Mouse (Mus musculus): Measurements from ENCODE around the gene Paqr4. TPM values are rescaled to one million over a fixed set of nuclear protein-coding genes. Genes with fewer than 3 reads are reported as not detected.

Gene Paqr4
- polyA plus RNA-seq, 1 experiment from 2014 or later: 26.3 TPM

DNA sequence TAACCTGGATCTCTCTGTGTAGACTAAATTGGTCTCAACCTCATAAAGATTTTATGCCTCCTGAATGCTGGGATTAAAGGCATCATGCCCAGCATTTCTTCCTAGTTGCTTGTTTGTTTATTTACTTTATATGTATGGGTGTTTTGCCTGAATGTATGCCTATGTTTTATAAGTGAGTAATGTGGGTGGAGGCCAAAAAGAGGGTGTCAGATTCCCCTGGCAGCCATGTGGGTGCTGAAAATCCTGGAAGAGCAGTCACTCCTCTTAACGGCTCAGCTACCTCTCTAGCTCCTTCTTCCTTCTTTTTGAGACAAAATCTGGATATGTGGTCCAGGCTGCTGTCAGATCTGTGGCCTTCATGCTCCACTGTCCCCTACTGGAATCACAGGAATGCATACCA, 10.2 kb downstream of the Paqr4 start:
- 30% methylated on average over 1 of the region's 1 CpGs for WGBS
- Histone ChIP-seq H3K4me1 (replicated peaks; ENCODE audit: control insufficient read depth, insufficient read depth) (no peaks in the 10 kb centered on the region), H3K27ac (replicated peaks) (no peak overlapping the region), H3K9ac (ENCODE audit: low read length) (no peak overlapping the region), H3K4me2 (replicated peaks; ENCODE audit: low read depth) (no peak overlapping the region), H3K4me3 (ENCODE audit: low read depth, low read length) (no peak overlapping the region), H3K36me3 (ENCODE audit: control insufficient read depth, insufficient read depth, low read length) (0 out of 2 replicates have a peak, but pooled peaks cover 3% of the 10 kb centered on the region), H3K27me3 (ENCODE audit: control insufficient read depth, insufficient read depth, low read length) (no peaks in the 10 kb centered on the region), H3K9me3 (ENCODE audit: control insufficient read depth, low read length) (no peaks in the 10 kb centered on the region)
- ATAC-seq (ENCODE audit: low FRiP score, low TSS enrichment): no peak
- DNase-seq (ENCODE audit: low spot score): no peak
- TF ChIP-seq EP300 (optimal IDR thresholded peaks at IDR 0.05) (no peak), CTCF (IDR thresholded peaks at IDR 0.05; ENCODE audit: low read depth) (no peak)

DNA sequence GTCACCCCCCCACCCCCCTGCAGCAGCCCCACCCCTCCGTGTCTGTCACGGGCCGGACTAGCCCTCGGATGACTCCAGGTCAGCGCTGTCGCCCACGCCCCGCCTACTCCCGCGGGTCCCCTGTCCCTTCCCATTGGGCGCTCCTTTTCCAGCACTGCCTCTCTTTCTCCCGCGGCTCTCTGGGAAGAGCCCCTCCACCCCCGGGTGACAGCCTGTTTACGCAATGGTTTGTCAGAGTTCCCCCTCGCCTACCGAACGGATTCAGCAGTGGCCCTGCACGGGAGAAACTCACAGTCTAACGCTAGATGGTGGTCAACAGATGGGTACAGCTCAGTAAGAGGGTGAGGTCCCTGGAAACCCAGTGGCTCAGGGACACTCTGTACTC, 13.9 kb downstream of the Paqr4 start:
- TF ChIP-seq EP300 (optimal IDR thresholded peaks at IDR 0.05) (no peak), CTCF (IDR thresholded peaks at IDR 0.05; ENCODE audit: low read depth) (peak; percentile 59)
- Histone ChIP-seq H3K27me3 (ENCODE audit: control insufficient read depth, insufficient read depth, low read length) (no peaks in the 10 kb centered on the region), H3K9me3 (ENCODE audit: control insufficient read depth, low read length) (no peaks in the 10 kb centered on the region), H3K4me2 (replicated peaks; ENCODE audit: low read depth) (peak overlapping the region; percentile 78), H3K9ac (ENCODE audit: low read length) (peak overlapping the region; percentile 74), H3K27ac (replicated peaks) (peak overlapping the region; percentile 83), H3K36me3 (ENCODE audit: control insufficient read depth, insufficient read depth, low read length) (no peaks in the 10 kb centered on the region), H3K4me1 (replicated peaks; ENCODE audit: control insufficient read depth, insufficient read depth) (no peaks in the 10 kb centered on the region), H3K4me3 (ENCODE audit: low read depth, low read length) (peak overlapping the region; percentile 88)
- DNase-seq (ENCODE audit: low spot score) (peak; percentile 83), ATAC-seq (ENCODE audit: low FRiP score, low TSS enrichment) (peak; percentile 84)
- WGBS: 1% methylated on average over 19 of the region's 20 CpGs

DNA sequence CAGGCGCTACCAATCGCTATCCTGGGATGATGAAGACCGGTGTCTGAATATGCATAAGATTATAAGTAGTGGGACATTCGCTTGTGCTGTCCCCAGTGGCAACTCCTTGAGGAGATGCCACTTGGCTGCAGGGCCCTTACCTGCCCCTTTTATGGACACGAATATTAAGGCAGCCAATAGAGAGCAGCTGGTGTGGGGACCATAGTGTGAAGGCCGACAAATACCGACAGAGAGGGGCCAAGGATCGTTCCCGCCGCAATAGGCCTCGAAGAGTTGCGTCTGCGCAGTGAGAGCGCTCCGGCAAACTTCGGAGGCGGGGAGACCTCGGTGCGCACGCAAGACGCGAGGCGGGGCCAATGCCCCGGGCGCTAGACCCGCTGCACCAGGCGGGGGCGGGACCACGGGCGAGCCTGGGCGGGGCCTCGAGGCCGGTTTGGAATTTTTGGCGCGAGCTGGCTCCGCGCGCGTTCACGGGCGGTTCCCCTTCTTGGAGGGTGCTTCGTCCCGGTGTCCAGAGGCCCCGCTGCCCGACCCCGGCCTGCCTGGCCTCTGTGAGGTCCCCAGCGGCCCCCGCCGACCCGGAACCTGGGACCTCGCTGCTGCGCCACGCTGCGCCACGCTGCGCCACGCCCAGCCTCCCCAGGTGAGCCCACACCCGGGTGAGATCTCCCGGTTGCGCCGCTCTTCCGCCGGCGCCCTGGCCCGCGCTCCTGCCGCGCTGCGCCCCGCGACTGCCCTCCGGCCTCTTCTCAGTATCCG, 14.5 kb downstream of the Paqr4 start, which contains the start of gene Pkmyt1:
Gene Pkmyt1, plus strand, starts transcription at position 338 of the 759 bp plus-strand sequence.
- no peaks in the 10 kb centered on the region for H3K36me3 ChIP-seq (ENCODE audit: control insufficient read depth, insufficient read depth, low read length)
- peak within 1 kb of the TSS; percentile 83 for H3K27ac ChIP-seq (replicated peaks)
- no peak for TF ChIP-seq CTCF (IDR thresholded peaks at IDR 0.05; ENCODE audit: low read depth)
- TF ChIP-seq EP300 (optimal IDR thresholded peaks at IDR 0.05): no peak
- no peaks in the 10 kb centered on the region for H3K9me3 ChIP-seq (ENCODE audit: control insufficient read depth, low read length)
- WGBS: 1% methylated on average over 70 of the region's 73 CpGs
- H3K4me2 ChIP-seq (replicated peaks; ENCODE audit: low read depth): peak within 1 kb of the TSS; percentile 78
- no peaks in the 10 kb centered on the region for H3K27me3 ChIP-seq (ENCODE audit: control insufficient read depth, insufficient read depth, low read length)
- ATAC-seq (ENCODE audit: low FRiP score, low TSS enrichment): peak; percentile 94
- H3K9ac ChIP-seq (ENCODE audit: low read length): peak within 1 kb of the TSS; percentile 74
- peak within 1 kb of the TSS; percentile 88 for H3K4me3 ChIP-seq (ENCODE audit: low read depth, low read length)
- DNase-seq (ENCODE audit: low spot score): peak; percentile 97
- no peaks in the 10 kb centered on the region for H3K4me1 ChIP-seq (replicated peaks; ENCODE audit: control insufficient read depth, insufficient read depth)

DNA sequence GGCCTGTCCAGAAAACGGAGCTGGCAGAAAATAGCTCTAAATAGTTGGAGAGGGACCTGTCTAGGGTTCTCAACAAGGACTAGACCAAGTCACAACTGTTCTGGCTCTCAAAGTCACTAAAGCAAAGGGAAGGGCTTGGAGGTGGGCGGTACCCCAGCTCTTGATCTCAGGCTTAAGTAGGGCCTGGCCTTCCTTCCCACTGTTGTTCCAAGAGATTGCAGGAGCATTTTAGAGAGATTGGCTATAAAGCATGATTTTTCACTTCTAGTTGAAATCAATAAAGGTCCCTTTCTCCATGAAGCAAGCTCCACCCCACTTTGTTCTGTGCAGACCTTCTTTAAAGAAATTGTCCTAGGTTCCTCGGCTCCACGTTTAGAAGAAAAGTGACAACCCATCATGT, 15.2 kb downstream of the Paqr4 start:
- ATAC-seq (ENCODE audit: low FRiP score, low TSS enrichment): no peak
- WGBS: 54% methylated on average over 4 of the region's 4 CpGs
- Histone ChIP-seq H3K9me3 (ENCODE audit: control insufficient read depth, low read length) (no peaks in the 10 kb centered on the region), H3K9ac (ENCODE audit: low read length) (peak overlapping the region; percentile 28), H3K27me3 (ENCODE audit: control insufficient read depth, insufficient read depth, low read length) (no peaks in the 10 kb centered on the region), H3K4me2 (replicated peaks; ENCODE audit: low read depth) (peak overlapping the region; percentile 78), H3K27ac (replicated peaks) (peak overlapping the region; percentile 24), H3K4me1 (replicated peaks; ENCODE audit: control insufficient read depth, insufficient read depth) (no peaks in the 10 kb centered on the region), H3K36me3 (ENCODE audit: control insufficient read depth, insufficient read depth, low read length) (no peaks in the 10 kb centered on the region), H3K4me3 (ENCODE audit: low read depth, low read length) (peak overlapping the region; percentile 88; the same call in 1 of the 2 replicates)
- TF ChIP-seq CTCF (IDR thresholded peaks at IDR 0.05; ENCODE audit: low read depth) (no peak), EP300 (optimal IDR thresholded peaks at IDR 0.05) (no peak)
- no peak for DNase-seq (ENCODE audit: low spot score)

DNA sequence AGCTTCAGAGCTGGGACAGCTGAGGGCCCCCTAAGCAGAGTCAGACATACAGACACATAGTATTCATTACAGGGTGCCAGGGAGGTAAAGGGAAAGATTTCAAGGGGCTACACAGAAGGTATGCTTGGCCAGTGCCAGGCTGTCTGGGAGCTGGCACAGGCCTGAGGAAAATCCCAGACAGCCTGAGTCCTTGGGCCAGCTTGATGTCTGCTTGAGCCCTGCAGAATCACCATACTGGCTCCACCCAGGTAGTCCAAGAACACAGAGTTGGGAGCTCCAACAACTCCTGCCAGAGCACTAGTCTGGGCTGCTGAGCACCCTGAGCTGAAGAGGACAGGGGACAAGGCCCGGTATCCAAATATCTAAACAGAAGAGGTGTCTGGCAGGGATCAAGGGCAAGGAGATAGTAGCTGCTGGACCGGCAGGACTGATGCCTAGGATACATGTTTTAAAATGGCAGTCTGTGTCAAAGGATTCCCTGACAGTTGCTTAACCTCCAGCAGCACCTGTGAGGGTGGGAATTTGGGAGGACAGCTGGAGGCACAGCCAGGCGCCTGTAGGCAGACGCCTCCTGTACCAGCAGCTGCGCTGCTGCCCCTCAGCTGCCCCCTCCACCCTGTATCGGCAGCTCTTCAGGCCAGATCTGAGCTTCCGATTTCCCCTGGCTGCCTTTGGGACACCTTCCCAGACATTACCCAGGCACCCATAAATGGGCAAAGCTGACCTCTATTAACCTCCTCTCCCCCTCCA, 18.1 kb downstream of the Paqr4 start, which contains the start of gene 1520401A03Rik:
Gene 1520401A03Rik, minus strand, starts transcription at position 408 of the 750 bp plus-strand sequence.
- no peak within 1 kb of the TSS for H3K9ac ChIP-seq (ENCODE audit: low read length)
- no peak within 1 kb of the TSS for H3K27ac ChIP-seq (replicated peaks)
- no peak within 1 kb of the TSS for H3K4me3 ChIP-seq (ENCODE audit: low read depth, low read length)
- 70% methylated on average over 7 of the region's 7 CpGs for WGBS
- no peaks in the 10 kb centered on the region for H3K4me1 ChIP-seq (replicated peaks; ENCODE audit: control insufficient read depth, insufficient read depth)
- ATAC-seq (ENCODE audit: low FRiP score, low TSS enrichment) (no peak), DNase-seq (ENCODE audit: low spot score) (no peak)
- H3K27me3 ChIP-seq (ENCODE audit: control insufficient read depth, insufficient read depth, low read length): no peaks in the 10 kb centered on the region
- H3K4me2 ChIP-seq (replicated peaks; ENCODE audit: low read depth): no peak within 1 kb of the TSS
- TF ChIP-seq CTCF (IDR thresholded peaks at IDR 0.05; ENCODE audit: low read depth): no peak
- TF ChIP-seq EP300 (optimal IDR thresholded peaks at IDR 0.05): no peak
- no peaks in the 10 kb centered on the region for H3K9me3 ChIP-seq (ENCODE audit: control insufficient read depth, low read length)
- no peaks in the 10 kb centered on the region for H3K36me3 ChIP-seq (ENCODE audit: control insufficient read depth, insufficient read depth, low read length)

Data from stomach, postnatal 0 days (tissue).